ENCODE assay signal across 7 mouse cellular contexts in the genomic region with DNA sequence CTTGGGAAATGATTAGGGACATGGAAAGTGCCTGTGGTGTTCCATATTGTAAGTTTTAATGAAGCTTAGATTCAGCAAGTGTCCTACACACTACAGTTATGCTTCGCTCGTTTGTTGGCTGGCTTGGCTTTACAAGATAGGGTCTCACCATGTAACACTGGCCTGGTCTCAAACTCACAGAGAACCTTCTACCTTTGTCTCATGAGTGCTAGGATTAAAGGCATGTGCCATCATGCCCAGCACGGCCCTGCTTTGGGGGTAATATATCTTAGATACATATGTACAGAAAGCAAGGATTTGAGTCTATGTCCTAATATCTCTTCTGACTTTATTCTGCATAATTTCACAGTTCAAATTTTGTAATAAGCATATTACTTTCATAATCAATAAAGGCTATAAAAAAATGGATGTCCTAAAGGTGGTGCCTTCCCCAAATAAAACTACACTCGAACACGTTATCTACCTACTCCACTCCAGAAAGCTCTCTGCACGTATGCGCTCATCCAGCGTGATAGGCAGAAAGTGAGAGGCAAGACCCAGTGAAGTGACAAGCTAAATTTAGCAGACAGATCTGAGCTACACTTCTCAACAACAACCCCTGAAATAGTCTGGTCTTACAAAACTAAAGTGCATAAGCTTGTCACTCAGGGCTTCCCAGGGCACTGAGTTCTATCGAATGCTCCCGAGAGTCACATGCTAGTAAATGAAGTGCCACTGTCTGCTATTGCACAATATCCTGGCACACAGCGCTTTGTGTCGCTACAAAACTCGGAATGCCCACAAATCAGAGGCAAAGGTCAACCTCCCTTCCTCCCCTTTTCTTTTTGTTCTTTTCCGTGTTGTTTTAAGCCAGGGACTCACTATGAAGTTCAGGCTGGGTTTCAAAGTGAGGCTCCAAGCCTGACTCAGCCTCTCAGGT.
DNase-seq lines count a peak whose midpoint lies in the region; ATAC-seq and TF ChIP-seq lines count a peak whose summit lies in the region.

No protein-coding gene starts in this region.

- TF ChIP-seq POLR2A in thymus, adult 2 months (IDR thresholded peaks at IDR 0.05; ENCODE audit: control insufficient read depth, extremely low read depth, insufficient read depth, low read length, poor library complexity), result no peak

- no peaks in the 10 kb centered on the region for H3K27me3 ChIP-seq in thymus, adult 2 months (ENCODE audit: control insufficient read depth, insufficient read depth, low read length)

- TF ChIP-seq CTCF in thymus, adult 2 months (IDR thresholded peaks at IDR 0.05; ENCODE audit: borderline replicate concordance, control insufficient read depth, extremely low read depth, insufficient read depth, low read length, poor library complexity), result no peak

- DNase-seq in NIH3T3 (ENCODE audit: low read depth), result peak; percentile 27
- DNase-seq in adrenal gland, postnatal 25 days, result peak; percentile 65
- peak; percentile 85 for DNase-seq in heart, adult 8-10 months (ENCODE audit: low spot score)
- DNase-seq in kidney, postnatal 25 days, result peak; percentile 71 to 86
- no peak for DNase-seq in thymus, postnatal 36 days
- no peak for DNase-seq in thymus, adult 2 months

- no peaks in the 10 kb centered on the region for H3K36me3 ChIP-seq in thymus, adult 2 months (ENCODE audit: control insufficient read depth, insufficient read depth, low read length)

- WGBS in thymus, adult 2 months, result 77% methylated on average over 14 of the region's 14 CpGs

- peaks cover 5% of the 10 kb centered on the region for H3K4me1 ChIP-seq in thymus, adult 2 months (replicated peaks; ENCODE audit: control insufficient read depth, insufficient read depth, low read length)

- H3K4me3 ChIP-seq in thymus, adult 2 months (ENCODE audit: control insufficient read depth, insufficient read depth, low read length), result no peak overlapping the region

- H3K27ac ChIP-seq in thymus, adult 2 months (ENCODE audit: control insufficient read depth, insufficient read depth, low read length), result no peak overlapping the region

- peak; percentile 79 for ATAC-seq in monocyte, adult 5-6 weeks (replicated peaks; ENCODE audit: insufficient number of reproducible peaks, low FRiP score, low TSS enrichment, poor library complexity, severe bottlenecking)

Comparison
In these comparisons a context has a peak if more than half of its experiments do, and no peak if none do; other contexts are left out.
1. DNase-seq: peak in NIH3T3 (single experiment), adrenal gland, postnatal 25 days (single experiment), heart, adult 8-10 months (single experiment) and kidney, postnatal 25 days (2 of 2); none in thymus, postnatal 36 days (0 of 2) and thymus, adult 2 months (single experiment).